Mouse (Mus musculus): ENCODE results near the gene Dhcr7. TPM values are rescaled to one million over a fixed set of nuclear protein-coding genes. Genes with fewer than 3 reads are reported as not detected.

Gene Dhcr7
- total and polyA plus RNA-seq, 3 experiments: 5.1 to 22.2 (median 5.7) TPM

DNA sequence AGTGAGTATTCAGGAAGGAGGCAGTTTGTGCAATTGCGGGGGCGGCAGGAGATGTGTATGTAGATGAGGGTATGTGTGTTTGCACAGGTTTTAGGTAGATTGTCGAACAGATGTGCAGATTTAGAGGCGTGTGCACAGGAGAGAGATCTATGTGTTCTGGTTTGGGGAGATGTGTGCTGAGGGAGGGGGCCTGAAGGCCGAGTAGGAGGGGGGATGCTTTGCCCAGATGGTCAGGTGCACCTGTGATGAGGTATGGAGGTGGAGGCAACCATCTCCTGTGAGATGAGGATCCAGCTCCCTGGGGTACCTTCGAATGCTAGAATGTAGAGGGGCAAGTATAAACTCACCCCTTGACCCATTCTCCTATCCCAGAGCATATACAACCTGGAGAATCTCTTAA is 7.5 kb downstream of the Dhcr7 start:
- intact Hi-C loops (cut with DNase I): loop anchor here (10.0 kb wide), 1 partner anchor 244 kb away; no protein-coding TSS in a partner anchor
- no peaks in the 10 kb centered on the region for H3K36me3 ChIP-seq (ENCODE audit: control insufficient read depth, insufficient read depth, low read length)
- no peaks in the 10 kb centered on the region for H3K79me2 ChIP-seq (replicated peaks; ENCODE audit: control insufficient read depth, insufficient read depth, low read length)
- H3K27ac ChIP-seq: peak overlapping the region; percentile 23; the same call in 1 of the 2 replicates
- H3K4me1 ChIP-seq (ENCODE audit: control insufficient read depth, insufficient read depth, low read length): peaks cover 1% of the 10 kb centered on the region; the same call in 1 of the 2 replicates
- H3K4me3 ChIP-seq: peak overlapping the region; percentile 68
- no peak for DNase-seq
- H3K27me3 ChIP-seq (ENCODE audit: control insufficient read depth, insufficient read depth, low read length): no peaks in the 10 kb centered on the region
- 9% methylated on average over 6 of the region's 6 CpGs for WGBS
- peak overlapping the region; percentile 64 for H3K9ac ChIP-seq (ENCODE audit: low read depth, low read length)
- TF ChIP-seq CTCF (IDR thresholded peaks at IDR 0.05): no peak
- no peak for TF ChIP-seq POLR2A (IDR thresholded peaks at IDR 0.05; ENCODE audit: insufficient read depth, low read depth, low read length)
- no peak for TF ChIP-seq EP300 (IDR thresholded peaks at IDR 0.05; ENCODE audit: insufficient read depth, low read depth, low read length)

DNA sequence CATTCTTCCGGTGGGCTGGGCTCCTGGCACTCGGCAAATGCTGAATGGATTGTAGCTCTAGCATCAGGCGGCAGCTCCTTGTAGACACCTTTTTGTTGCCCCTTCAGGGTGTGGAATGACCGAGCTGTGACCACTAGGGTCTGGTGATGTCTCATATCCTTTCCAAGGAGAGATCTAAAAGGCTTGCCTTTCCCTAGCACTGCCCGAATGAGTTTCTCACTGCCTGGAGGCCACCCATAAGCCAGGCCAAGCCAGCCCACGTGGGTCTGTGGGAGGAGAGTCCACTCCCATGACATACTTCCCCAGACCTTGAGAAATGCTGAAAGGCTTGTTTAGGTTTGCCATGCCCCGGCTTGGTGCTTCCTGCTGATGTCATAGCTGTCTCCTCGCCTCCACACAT is 9.3 kb downstream of the Dhcr7 start:
- H3K4me3 ChIP-seq: no peak overlapping the region
- 76% methylated on average over 8 of the region's 8 CpGs for WGBS
- TF ChIP-seq CTCF (IDR thresholded peaks at IDR 0.05) (no peak), EP300 (IDR thresholded peaks at IDR 0.05; ENCODE audit: insufficient read depth, low read depth, low read length) (no peak), POLR2A (IDR thresholded peaks at IDR 0.05; ENCODE audit: insufficient read depth, low read depth, low read length) (no peak)

DNA sequence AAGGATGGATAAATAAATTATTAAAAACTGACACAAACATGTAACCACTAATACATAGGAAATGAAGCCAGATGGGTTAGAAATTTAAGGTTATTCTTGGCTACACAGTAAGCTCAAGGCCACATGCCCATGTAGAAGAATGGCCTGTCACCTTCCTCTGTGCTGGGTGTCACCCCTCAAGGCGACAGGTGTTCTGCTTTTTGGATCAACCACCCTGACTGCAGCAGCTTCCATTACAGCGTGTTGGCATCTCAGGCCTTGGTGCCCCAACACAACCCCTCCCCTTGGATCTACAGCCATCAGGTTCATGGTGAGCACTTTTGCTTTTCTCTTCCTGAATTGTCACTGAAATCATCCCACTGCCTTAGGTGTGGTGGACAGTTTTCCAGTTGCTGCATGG is 9.7 kb downstream of the Dhcr7 start:
- no peak for DNase-seq
- TF ChIP-seq CTCF (IDR thresholded peaks at IDR 0.05) (no peak), EP300 (IDR thresholded peaks at IDR 0.05; ENCODE audit: insufficient read depth, low read depth, low read length) (no peak), POLR2A (IDR thresholded peaks at IDR 0.05; ENCODE audit: insufficient read depth, low read depth, low read length) (no peak)
- H3K79me2 ChIP-seq (replicated peaks; ENCODE audit: control insufficient read depth, insufficient read depth, low read length): no peaks in the 10 kb centered on the region
- intact Hi-C loops (cut with DNase I): loop anchor here (10.0 kb wide), 1 partner anchor 242 kb away; no protein-coding TSS in a partner anchor
- peaks cover 1% of the 10 kb centered on the region; the same call in 1 of the 2 replicates for H3K4me1 ChIP-seq (ENCODE audit: control insufficient read depth, insufficient read depth, low read length)
- H3K27me3 ChIP-seq (ENCODE audit: control insufficient read depth, insufficient read depth, low read length): no peaks in the 10 kb centered on the region
- no peak overlapping the region for H3K4me3 ChIP-seq
- no peak overlapping the region for H3K27ac ChIP-seq
- no peak overlapping the region for H3K9ac ChIP-seq (ENCODE audit: low read depth, low read length)
- no peaks in the 10 kb centered on the region for H3K36me3 ChIP-seq (ENCODE audit: control insufficient read depth, insufficient read depth, low read length)
- 89% methylated on average over 2 of the region's 2 CpGs for WGBS

More for the DNA sequence above, 9.3 kb downstream of the Dhcr7 start:
- Histone ChIP-seq H3K27me3 (ENCODE audit: control insufficient read depth, insufficient read depth, low read length) (no peaks in the 10 kb centered on the region), H3K36me3 (ENCODE audit: control insufficient read depth, insufficient read depth, low read length) (no peaks in the 10 kb centered on the region), H3K9ac (ENCODE audit: low read depth, low read length) (no peak overlapping the region), H3K4me1 (ENCODE audit: control insufficient read depth, insufficient read depth, low read length) (peaks cover 1% of the 10 kb centered on the region; the same call in 1 of the 2 replicates), H3K79me2 (replicated peaks; ENCODE audit: control insufficient read depth, insufficient read depth, low read length) (no peaks in the 10 kb centered on the region), H3K27ac (no peak overlapping the region)
- no peak for DNase-seq
- intact Hi-C loops (cut with DNase I): loop anchor here (10.0 kb wide), 1 partner anchor 243 kb away; no protein-coding TSS in a partner anchor

DNA sequence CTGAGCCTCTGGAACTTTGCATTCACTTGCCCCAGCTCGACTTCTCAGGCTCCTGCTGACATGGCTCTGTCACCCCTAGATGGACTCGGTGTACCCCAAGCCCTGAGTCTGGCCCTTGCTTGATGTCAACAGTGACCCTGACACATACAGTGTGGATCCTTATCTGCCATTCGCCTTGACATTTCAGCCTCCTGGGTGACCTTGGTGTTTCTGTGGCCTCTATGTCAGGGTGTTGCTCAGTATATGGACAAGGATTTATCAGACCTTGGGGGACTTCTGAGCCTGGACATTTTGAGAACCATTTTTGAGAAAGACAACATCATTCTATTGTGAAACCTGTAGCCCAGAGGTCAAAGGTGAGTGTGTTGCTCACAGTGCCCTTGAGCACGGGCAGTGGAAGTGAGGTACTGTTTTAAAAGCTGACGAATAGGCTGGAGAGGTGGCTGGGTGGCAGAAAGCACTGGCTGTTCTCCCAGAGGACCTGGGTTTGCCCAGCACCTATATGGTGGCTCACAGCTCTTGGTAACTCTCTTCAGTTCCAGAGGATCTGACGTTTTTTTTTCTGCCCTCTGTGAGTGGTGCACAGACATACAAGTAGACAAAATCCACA is 10.7 kb downstream of the Dhcr7 start:
- no peak overlapping the region for H3K27ac ChIP-seq
- H3K27me3 ChIP-seq (ENCODE audit: control insufficient read depth, insufficient read depth, low read length): no peaks in the 10 kb centered on the region
- no peak overlapping the region for H3K9ac ChIP-seq (ENCODE audit: low read depth, low read length)
- H3K79me2 ChIP-seq (replicated peaks; ENCODE audit: control insufficient read depth, insufficient read depth, low read length): no peaks in the 10 kb centered on the region
- DNase-seq: no peak
- TF ChIP-seq POLR2A (IDR thresholded peaks at IDR 0.05; ENCODE audit: insufficient read depth, low read depth, low read length) (no peak), CTCF (IDR thresholded peaks at IDR 0.05) (no peak), EP300 (IDR thresholded peaks at IDR 0.05; ENCODE audit: insufficient read depth, low read depth, low read length) (no peak)
- 82% methylated on average over 6 of the region's 6 CpGs for WGBS
- H3K36me3 ChIP-seq (ENCODE audit: control insufficient read depth, insufficient read depth, low read length): no peaks in the 10 kb centered on the region
- intact Hi-C loops (cut with DNase I): loop anchor here (10.0 kb wide), 1 partner anchor 241 kb away; no protein-coding TSS in a partner anchor
- no peak overlapping the region for H3K4me3 ChIP-seq
- peaks cover 1% of the 10 kb centered on the region; the same call in 1 of the 2 replicates for H3K4me1 ChIP-seq (ENCODE audit: control insufficient read depth, insufficient read depth, low read length)

DNA sequence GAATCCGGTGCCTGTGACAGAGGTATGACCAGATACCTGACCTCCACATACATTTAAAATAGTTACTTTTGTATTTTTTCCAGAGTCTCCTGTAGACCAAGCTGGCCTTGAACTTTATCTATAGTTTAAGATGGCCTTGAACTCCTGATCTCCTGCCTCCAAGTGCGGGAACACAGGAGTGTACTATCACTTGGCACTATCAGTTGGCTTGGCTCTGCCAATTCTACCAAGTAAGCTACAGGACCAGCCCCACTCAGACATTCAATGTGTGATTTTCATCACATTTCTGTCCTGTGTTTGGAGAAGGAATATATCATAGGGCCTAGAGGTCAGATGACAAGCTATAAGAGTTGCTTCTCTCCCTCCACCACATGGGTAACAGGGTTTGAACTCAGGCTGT is 11.4 kb downstream of the Dhcr7 start:
- Histone ChIP-seq H3K36me3 (ENCODE audit: control insufficient read depth, insufficient read depth, low read length) (no peaks in the 10 kb centered on the region), H3K9ac (ENCODE audit: low read depth, low read length) (no peak overlapping the region), H3K27me3 (ENCODE audit: control insufficient read depth, insufficient read depth, low read length) (no peaks in the 10 kb centered on the region), H3K4me1 (ENCODE audit: control insufficient read depth, insufficient read depth, low read length) (peaks cover 1% of the 10 kb centered on the region; the same call in 1 of the 2 replicates), H3K4me3 (no peak overlapping the region), H3K79me2 (replicated peaks; ENCODE audit: control insufficient read depth, insufficient read depth, low read length) (no peaks in the 10 kb centered on the region), H3K27ac (no peak overlapping the region)
- TF ChIP-seq EP300 (IDR thresholded peaks at IDR 0.05; ENCODE audit: insufficient read depth, low read depth, low read length) (no peak), POLR2A (IDR thresholded peaks at IDR 0.05; ENCODE audit: insufficient read depth, low read depth, low read length) (no peak), CTCF (IDR thresholded peaks at IDR 0.05) (no peak)
- intact Hi-C loops (cut with DNase I): loop anchor here (10.0 kb wide), 1 partner anchor 240 kb away; no protein-coding TSS in a partner anchor
- WGBS: 82% methylated on average over 2 of the region's 2 CpGs
- no peak for DNase-seq

DNA sequence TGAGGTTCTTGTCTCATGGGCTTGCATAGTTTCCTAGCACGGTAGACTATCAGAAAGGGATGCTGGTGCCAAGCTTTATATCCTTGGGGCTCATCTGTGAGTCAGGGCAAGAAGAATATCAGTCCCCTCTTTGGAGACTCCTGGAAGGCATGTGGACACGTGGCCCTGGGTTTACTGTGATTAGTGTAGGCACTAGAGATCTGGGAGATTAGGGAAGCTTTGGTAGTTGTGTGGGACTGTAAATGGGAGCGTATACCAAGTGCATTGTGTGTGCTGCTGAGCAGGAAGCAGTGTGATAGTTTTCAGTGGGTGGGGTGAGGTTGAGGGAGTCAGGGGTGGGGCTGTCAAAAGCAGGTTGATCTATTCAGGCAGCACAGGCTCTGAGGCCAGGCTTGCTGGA is 12.0 kb downstream of the Dhcr7 start:
- H3K27me3 ChIP-seq (ENCODE audit: control insufficient read depth, insufficient read depth, low read length): no peaks in the 10 kb centered on the region
- H3K9ac ChIP-seq (ENCODE audit: low read depth, low read length): no peak overlapping the region
- H3K4me1 ChIP-seq (ENCODE audit: control insufficient read depth, insufficient read depth, low read length): peaks cover 1% of the 10 kb centered on the region; the same call in 1 of the 2 replicates
- H3K4me3 ChIP-seq: no peak overlapping the region
- H3K36me3 ChIP-seq (ENCODE audit: control insufficient read depth, insufficient read depth, low read length): no peaks in the 10 kb centered on the region
- intact Hi-C loops (cut with DNase I): loop anchor here (10.0 kb wide), 1 partner anchor 240 kb away; no protein-coding TSS in a partner anchor
- no peak for DNase-seq
- H3K27ac ChIP-seq: no peak overlapping the region
- no peaks in the 10 kb centered on the region for H3K79me2 ChIP-seq (replicated peaks; ENCODE audit: control insufficient read depth, insufficient read depth, low read length)
- no peak for TF ChIP-seq CTCF (IDR thresholded peaks at IDR 0.05)
- TF ChIP-seq EP300 (IDR thresholded peaks at IDR 0.05; ENCODE audit: insufficient read depth, low read depth, low read length): no peak
- TF ChIP-seq POLR2A (IDR thresholded peaks at IDR 0.05; ENCODE audit: insufficient read depth, low read depth, low read length): no peak
- WGBS: 47% methylated on average over 3 of the region's 3 CpGs

All from heart, adult 2 months (tissue).